25 mouse cellular contexts compared by ENCODE assay signal in genomic region chr16:81695241-81695640, GRCm38 (mm10).
"Had no signal": no experiment of that assay in that cellular context is flagged by ENCODE, and none has a peak within 500 bp of the region (broad histone marks: within the 10 kb centered on the region; RNA-seq: fewer than 3 reads in every experiment).

No protein-coding gene starts in this region.

- H3K9ac ChIP-seq: heart, embryonic 13.5 days; heart, embryonic 15.5 days; hindbrain, embryonic 13.5 days; hindbrain, embryonic 15.5 days; kidney, embryonic 15.5 days; limb, embryonic 13.5 days; limb, embryonic 15.5 days; liver, embryonic 12.5 days; liver, embryonic 14.5 days had no signal

- H3K9me3 ChIP-seq: heart, embryonic 13.5 days; heart, embryonic 15.5 days; hindbrain, embryonic 15.5 days; kidney, embryonic 15.5 days; limb, embryonic 13.5 days; limb, embryonic 15.5 days; liver, embryonic 12.5 days had no signal

- H3K4me1 ChIP-seq: heart, embryonic 13.5 days; heart, embryonic 15.5 days; hindbrain, embryonic 13.5 days; hindbrain, embryonic 15.5 days; kidney, embryonic 15.5 days; limb, embryonic 13.5 days; limb, embryonic 15.5 days; liver, embryonic 12.5 days had no signal

- H3K36me3 ChIP-seq: heart, embryonic 13.5 days; heart, embryonic 15.5 days; hindbrain, embryonic 13.5 days; hindbrain, embryonic 15.5 days; kidney, embryonic 15.5 days; limb, embryonic 13.5 days; limb, embryonic 15.5 days; liver, embryonic 12.5 days had no signal

- ATAC-seq: hindbrain, postnatal 0 days; intestine, embryonic 16.5 days; liver, embryonic 12.5 days had no signal

- H3K4me3 ChIP-seq: heart, adult 2 months; heart, embryonic 13.5 days; heart, embryonic 15.5 days; hindbrain, embryonic 13.5 days; hindbrain, embryonic 15.5 days; kidney, embryonic 15.5 days; limb, embryonic 13.5 days; limb, embryonic 15.5 days; liver, embryonic 12.5 days had no signal

- DNase-seq: gastrocnemius, postnatal 25 days; heart, adult 11 months; heart, adult 2 months; heart, postnatal 14 days; heart, postnatal 36 days; kidney, adult 11 months; kidney, adult 2 months; kidney, adult 9 months; kidney, postnatal 14 days; kidney, postnatal 36 days; layer of hippocampus, adult 9-11 months; layer of hippocampus, postnatal 36 days had no signal

- H3K4me2 ChIP-seq: heart, embryonic 11.5 days; heart, embryonic 13.5 days; heart, embryonic 15.5 days; hindbrain, embryonic 13.5 days; hindbrain, embryonic 15.5 days; kidney, embryonic 15.5 days; limb, embryonic 13.5 days; limb, embryonic 15.5 days; liver, embryonic 12.5 days had no signal

- H3K27me3 ChIP-seq: heart, embryonic 13.5 days; heart, embryonic 15.5 days; hindbrain, embryonic 13.5 days; hindbrain, embryonic 15.5 days; kidney, embryonic 15.5 days; limb, embryonic 13.5 days; limb, embryonic 15.5 days; liver, embryonic 12.5 days had no signal

- H3K27ac ChIP-seq: heart, adult 2 months; heart, embryonic 13.5 days; heart, embryonic 15.5 days; hindbrain, embryonic 13.5 days; hindbrain, embryonic 15.5 days; hindbrain, postnatal 0 days; kidney, embryonic 15.5 days; kidney, postnatal 0 days; limb, embryonic 13.5 days; limb, embryonic 15.5 days; liver, embryonic 12.5 days; liver, embryonic 14.5 days had no signal
